Mouse (Mus musculus) lung, embryonic 16.5 days (tissue): ENCODE measurements around the gene Slco1b2. TPM values are rescaled to one million over a fixed set of nuclear protein-coding genes. Genes with fewer than 3 reads are reported as not detected.

Experiments
- ATAC-seq: fragments of 200-750 bp; cut with Nextera tagmentation; 2 replicates; pipeline ENCODE4 v1.8.0; 2017; ENCODE audit warnings: low read depth, mild to moderate bottlenecking, moderate library complexity
- H3K27ac ChIP-seq: fragments of 300-500 bp; sonication (generic); 2 replicates; pipeline ENCODE4 v1.5.1; 2014; ENCODE audit warnings: mild to moderate bottlenecking, control low read depth, low read length
- H3K27me3 ChIP-seq: fragments of 300-500 bp; sonication (generic); 2 replicates; pipeline ENCODE4 v1.6.1; 2014; ENCODE audit warnings: low read depth, low read length, mixed read lengths; ENCODE audit not compliant: control insufficient read depth, insufficient read depth
- H3K36me3 ChIP-seq: fragments of 300-500 bp; sonication (generic); 2 replicates; pipeline ENCODE4 v1.6.1; 2014; ENCODE audit warnings: low read length; ENCODE audit not compliant: control insufficient read depth, insufficient read depth
- H3K4me1 ChIP-seq: fragments of 300-500 bp; sonication (generic); replicated peaks from 2 replicates; pipeline ENCODE4 v1.6.1; 2014; ENCODE audit warnings: low read length, mixed read lengths; ENCODE audit not compliant: control insufficient read depth, insufficient read depth
- H3K4me2 ChIP-seq: fragments of 300-500 bp; sonication (generic); 2 replicates; pipeline ENCODE4 v1.6.1; 2014; ENCODE audit warnings: low read depth, low read length, control low read depth
- H3K4me3 ChIP-seq: fragments of 300-500 bp; sonication (generic); 2 replicates; pipeline ENCODE4 v1.5.1; 2014; ENCODE audit warnings: mild to moderate bottlenecking, low read length, control low read depth
- H3K9ac ChIP-seq: fragments of 300-500 bp; sonication (generic); 2 replicates; pipeline ENCODE4 v1.6.1; 2014; ENCODE audit warnings: low read length, control low read depth
- H3K9me3 ChIP-seq: fragments of 300-500 bp; sonication (generic); 2 replicates; pipeline ENCODE4 v1.6.1; 2016; ENCODE audit warnings: low read length; ENCODE audit not compliant: control insufficient read depth
- WGBS: fragments of 180-500 bp; shearing (Covaris S2); extraction: QIAGEN DNeasy Blood & Tissue Kit; methylation state at CpG from one replicate; pipeline ENCODE4 v1.1.7; 2014; 5-methylcytosine and 5-hydroxymethylcytosine counted together
- polyA plus RNA-seq: library from polyadenylated mRNA; unstranded; fragments of >200 nt; fragmentation: Nextera tagmentation; extraction: Ambion mirVana; gene quantifications from 2 replicates; pipeline ENCODE4 v1.2.1, GENCODE M21; 2015

Gene Slco1b2
- polyA plus RNA-seq, 1 experiment from 2014 or later: not detected

- 84% methylated on average over 3 of the region's 3 CpGs for WGBS
- H3K36me3 ChIP-seq: no peaks in the 10 kb centered on the region
- H3K27me3 ChIP-seq: no peaks in the 10 kb centered on the region
- no peak overlapping the region for H3K27ac ChIP-seq
- H3K9me3 ChIP-seq: no peaks in the 10 kb centered on the region
- H3K4me2 ChIP-seq: no peak overlapping the region
- no peaks in the 10 kb centered on the region for H3K4me1 ChIP-seq
- no peak overlapping the region for H3K9ac ChIP-seq
- ATAC-seq: no peak
- no peak overlapping the region for H3K4me3 ChIP-seq
Measured at GRCm38 (mm10) chr6:141615348-141615747, 14.0 kb upstream of the Slco1b2 start.

- H3K4me3 ChIP-seq: no peak overlapping the region
- no peak overlapping the region for H3K4me2 ChIP-seq
- no peak for ATAC-seq
- H3K36me3 ChIP-seq: no peaks in the 10 kb centered on the region
- H3K9ac ChIP-seq: no peak overlapping the region
- no peaks in the 10 kb centered on the region for H3K9me3 ChIP-seq
- WGBS: 76% methylated on average over 6 of the region's 6 CpGs
- no peak overlapping the region for H3K27ac ChIP-seq
- no peaks in the 10 kb centered on the region for H3K4me1 ChIP-seq
- no peaks in the 10 kb centered on the region for H3K27me3 ChIP-seq
Measured at GRCm38 (mm10) chr6:141632935-141633334, 3.6 kb downstream of the Slco1b2 start.

GRCm38 (mm10) chr6:141635250-141635649, 5.9 kb downstream of the Slco1b2 start:
- Histone ChIP-seq H3K27ac (no peak overlapping the region), H3K4me3 (no peak overlapping the region), H3K9me3 (no peaks in the 10 kb centered on the region), H3K27me3 (no peaks in the 10 kb centered on the region), H3K36me3 (no peaks in the 10 kb centered on the region), H3K4me1 (no peaks in the 10 kb centered on the region), H3K9ac (no peak overlapping the region), H3K4me2 (no peak overlapping the region)
- 21% methylated on average over 2 of the region's 2 CpGs for WGBS
- ATAC-seq: 0 out of 2 replicates have a peak, but pooled peaks have one; percentile 34

GRCm38 (mm10) chr6:141640639-141641038, 11.3 kb downstream of the Slco1b2 start:
- Histone ChIP-seq H3K36me3 (no peaks in the 10 kb centered on the region), H3K4me3 (no peak overlapping the region), H3K9me3 (no peaks in the 10 kb centered on the region), H3K9ac (no peak overlapping the region), H3K27ac (no peak overlapping the region), H3K4me2 (no peak overlapping the region), H3K27me3 (no peaks in the 10 kb centered on the region), H3K4me1 (no peaks in the 10 kb centered on the region)
- 44% methylated on average over 1 of the region's 1 CpGs for WGBS
- ATAC-seq: no peak

GRCm38 (mm10) chr6:141687008-141687407, 57.7 kb downstream of the Slco1b2 start:
- Histone ChIP-seq H3K4me2 (no peak overlapping the region), H3K9ac (no peak overlapping the region), H3K4me3 (no peak overlapping the region), H3K9me3 (no peaks in the 10 kb centered on the region), H3K27ac (no peak overlapping the region), H3K36me3 (no peaks in the 10 kb centered on the region), H3K4me1 (no peaks in the 10 kb centered on the region), H3K27me3 (no peaks in the 10 kb centered on the region)
- 60% methylated on average over 4 of the region's 4 CpGs for WGBS
- ATAC-seq: no peak

GRCm38 (mm10) chr6:141691246-141691645, 61.9 kb downstream of the Slco1b2 start:
- H3K4me2 ChIP-seq: no peak overlapping the region
- no peak for ATAC-seq

More at GRCm38 (mm10) chr6:141691246-141691645, 61.9 kb downstream of the Slco1b2 start:
- H3K27ac ChIP-seq: no peak overlapping the region
- no peak overlapping the region for H3K9ac ChIP-seq
- H3K36me3 ChIP-seq: no peaks in the 10 kb centered on the region
- no peaks in the 10 kb centered on the region for H3K4me1 ChIP-seq
- H3K4me3 ChIP-seq: no peak overlapping the region
- no peaks in the 10 kb centered on the region for H3K9me3 ChIP-seq
- no peaks in the 10 kb centered on the region for H3K27me3 ChIP-seq

Other genes with a start within 250 kb of the Slco1b2 start
- 0.08 and 0.25 TPM in 2 replicates for gene Slco1c1, start 105.2 kb upstream of the Slco1b2 start, polyA plus RNA-seq
- gene Gm5724, start 144.3 kb downstream of the Slco1b2 start, polyA plus RNA-seq: not detected in 2 replicates
- gene Slco1a4, start 226.7 kb downstream of the Slco1b2 start, polyA plus RNA-seq: 0.39 TPM in 1 of 2 replicates, not detected in the other